Mouse (Mus musculus) cerebellum, adult 2 months (tissue): ENCODE data around the gene Rpl23.

Experiments
- CTCF ChIP-seq: fragments of 200-500 bp; IDR thresholded peaks from 2 replicates; pipeline ENCODE4 v1.5.1; 2011; ENCODE audit warnings: low read depth, mild to moderate bottlenecking, control low read depth, low read length, moderate library complexity, borderline replicate concordance; ENCODE audit not compliant: insufficient read depth
- POLR2A ChIP-seq: fragments of 200-500 bp; IDR thresholded peaks from 2 replicates; pipeline ENCODE4 v1.6.1; 2011; ENCODE audit warnings: low read length, control low read depth, borderline replicate concordance; ENCODE audit not compliant: insufficient read depth

- no peak for TF ChIP-seq POLR2A
- no peak for TF ChIP-seq CTCF
Measured at GRCm38 (mm10) chr11:97806613-97806964, 24.4 kb upstream of the Rpl23 start.
